Mouse (Mus musculus) kidney, adult 2 months (tissue): ENCODE results near the gene Gstt2. TPM values are rescaled to one million over a fixed set of nuclear protein-coding genes. Genes with fewer than 3 reads are reported as not detected.

Experiments used
- DNase-seq: peaks from one replicate; pipeline ENCODE4 v3.0.0; 2021
- H3K27ac ChIP-seq: fragments of 200-500 bp; 2 replicates; pipeline ENCODE4 v1.5.1; 2012; ENCODE audit warnings: low read depth, low read length, control low read depth, inconsistent platforms; ENCODE audit not compliant: insufficient read depth
- H3K27me3 ChIP-seq: fragments of 200-500 bp; replicated peaks from 2 replicates; pipeline ENCODE4 v1.6.1; 2012; ENCODE audit warnings: mild to moderate bottlenecking, moderate library complexity, low read length, inconsistent platforms; ENCODE audit not compliant: control insufficient read depth, insufficient read depth
- H3K36me3 ChIP-seq: fragments of 200-500 bp; 2 replicates; pipeline ENCODE4 v1.6.1; 2012; ENCODE audit warnings: mild to moderate bottlenecking, moderate library complexity, low read length, inconsistent platforms; ENCODE audit not compliant: control insufficient read depth, insufficient read depth
- H3K4me1 ChIP-seq: fragments of 200-500 bp; 2 replicates; pipeline ENCODE4 v1.6.1; 2011; ENCODE audit warnings: low read length; ENCODE audit not compliant: control insufficient read depth, insufficient read depth
- H3K4me3 ChIP-seq: fragments of 200-500 bp; 2 replicates; pipeline ENCODE4 v1.5.1; 2011; ENCODE audit warnings: mild to moderate bottlenecking, low read depth, low read length, control low read depth; ENCODE audit not compliant: insufficient read depth
- CTCF ChIP-seq: fragments of 200-500 bp; conservative IDR thresholded peaks from 2 replicates; pipeline ENCODE4 v1.5.1; 2011; ENCODE audit warnings: low read depth, mild to moderate bottlenecking, control low read depth, low read length, moderate library complexity, mixed read lengths; ENCODE audit not compliant: insufficient read depth, insufficient read length
- POLR2A ChIP-seq: fragments of 200-500 bp; IDR thresholded peaks from one replicate; pipeline ENCODE4 v1.6.1; 2011; ENCODE audit warnings: low read depth, low read length, control low read depth
- WGBS: fragments of 180-500 bp; shearing (Covaris S2); methylation state at CpG from one replicate; pipeline ENCODE4 v1.1.7; 2018; 5-methylcytosine and 5-hydroxymethylcytosine counted together
- polyA plus RNA-seq: library from polyadenylated mRNA; depleted of rRNA; stranded (reverse); fragments of >200 nt; gene quantifications from 2 replicates; pipeline ENCODE4 v1.2.3, GENCODE M21; 2012

The Gstt2 gene
- polyA plus RNA-seq, 1 experiment = 1,473 TPM

- Histone ChIP-seq H3K27ac (no peak overlapping the region; the same call in 1 of the 2 replicates), H3K27me3 (no peaks in the 10 kb centered on the region), H3K4me1 (peaks cover 14% of the 10 kb centered on the region), H3K4me3 (no peak overlapping the region), H3K36me3 (no peaks in the 10 kb centered on the region)
- TF ChIP-seq CTCF = no peak
- no peak for TF ChIP-seq POLR2A
- no peak for DNase-seq
- WGBS = 94% methylated on average over 10 of the region's 10 CpGs
Measured at GRCm38 (mm10) chr10:75880351-75880750, 43.1 kb upstream of the Gstt2 start.

- H3K27ac ChIP-seq = no peak overlapping the region
- TF ChIP-seq POLR2A (no peak), CTCF (no peak)
- no peak overlapping the region for H3K4me3 ChIP-seq
- no peaks in the 10 kb centered on the region for H3K36me3 ChIP-seq
- peaks cover 14% of the 10 kb centered on the region for H3K4me1 ChIP-seq
- DNase-seq = peak; percentile 87
- no peaks in the 10 kb centered on the region for H3K27me3 ChIP-seq
- 68% methylated on average over 3 of the region's 3 CpGs for WGBS
Measured at GRCm38 (mm10) chr10:75878836-75879235, 41.6 kb upstream of the Gstt2 start.

- TF ChIP-seq CTCF = no peak
- TF ChIP-seq POLR2A = no peak
- Histone ChIP-seq H3K4me1 (peaks cover 9% of the 10 kb centered on the region; the same call in 1 of the 2 replicates), H3K27ac (no peak overlapping the region), H3K27me3 (no peaks in the 10 kb centered on the region), H3K36me3 (no peaks in the 10 kb centered on the region), H3K4me3 (no peak overlapping the region)
- no peak for DNase-seq
- 45% methylated on average over 10 of the region's 10 CpGs for WGBS
Measured at GRCm38 (mm10) chr10:75873543-75874170, 36.4 kb upstream of the Gstt2 start.

DNA sequence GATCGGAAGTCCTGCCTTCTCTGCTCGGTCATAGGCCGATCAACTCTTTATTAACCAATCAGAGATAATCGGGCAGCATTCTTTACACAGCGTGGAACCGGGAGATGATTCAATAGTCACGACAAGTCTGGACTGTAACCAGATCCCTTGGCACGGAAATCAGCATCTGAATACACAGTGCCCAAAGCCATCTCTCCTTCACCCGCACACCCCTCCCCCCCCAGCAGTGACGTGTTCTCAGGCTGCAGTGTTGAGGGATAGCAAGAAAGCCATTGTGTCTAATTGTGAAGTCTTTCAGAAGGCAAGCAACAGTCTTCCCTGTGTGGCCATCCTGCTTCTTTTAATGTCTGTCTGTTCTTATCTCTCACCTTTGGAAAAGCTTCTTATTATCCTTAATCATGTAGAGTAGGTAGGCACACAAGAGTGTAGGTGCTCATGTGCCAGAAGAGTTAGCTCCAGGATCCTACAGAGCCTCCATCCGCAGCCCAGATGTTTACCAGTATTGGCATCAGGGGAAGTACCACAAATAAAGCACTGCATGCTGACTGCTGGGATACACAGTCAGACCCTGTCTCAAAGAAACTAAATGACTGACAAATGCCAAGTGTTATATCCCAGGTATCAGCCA is 35.8 kb upstream of the Gstt2 start:
- peak overlapping the region; percentile 46 for H3K4me3 ChIP-seq
- no peaks in the 10 kb centered on the region for H3K27me3 ChIP-seq
- 5% methylated on average over 11 of the region's 11 CpGs for WGBS

GRCm38 (mm10) chr10:75872025-75872914 is 35.0 kb upstream of the Gstt2 start:
- Histone ChIP-seq H3K36me3 (no peaks in the 10 kb centered on the region), H3K27ac (no peak overlapping the region), H3K4me1 (peaks cover 9% of the 10 kb centered on the region; the same call in 1 of the 2 replicates), H3K27me3 (no peaks in the 10 kb centered on the region), H3K4me3 (peak overlapping the region; percentile 46)
- no peak for TF ChIP-seq CTCF
- TF ChIP-seq POLR2A = no peak
- DNase-seq = no peak
- 48% methylated on average over 10 of the region's 10 CpGs for WGBS

More for the DNA sequence above, 35.8 kb upstream of the Gstt2 start:
- DNase-seq = peak; percentile 79
- Histone ChIP-seq H3K36me3 (no peaks in the 10 kb centered on the region), H3K4me1 (peaks cover 9% of the 10 kb centered on the region; the same call in 1 of the 2 replicates), H3K27ac (no peak overlapping the region)
- TF ChIP-seq POLR2A = no peak
- TF ChIP-seq CTCF = no peak

DNA sequence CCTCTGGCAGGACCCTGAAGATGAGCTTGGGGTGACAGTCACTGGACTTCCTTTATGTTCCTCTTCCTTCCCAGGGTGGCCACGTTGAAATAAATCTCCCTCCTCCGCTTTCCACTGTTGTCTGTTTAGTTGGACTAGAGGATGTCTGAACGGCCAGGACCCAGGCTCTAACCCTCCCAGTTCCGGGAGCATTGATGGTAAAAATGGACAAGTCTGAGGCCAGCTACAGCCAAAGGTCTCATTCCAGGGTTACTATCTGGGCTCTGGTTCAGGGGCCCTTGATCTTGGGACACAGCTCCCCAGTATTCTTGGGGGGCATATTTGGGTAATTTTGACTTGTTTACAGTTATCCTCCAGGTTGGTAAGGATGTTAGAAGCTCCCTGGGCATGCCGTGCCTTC is 24.4 kb upstream of the Gstt2 start:
- Histone ChIP-seq H3K36me3 (no peaks in the 10 kb centered on the region), H3K27me3 (no peaks in the 10 kb centered on the region), H3K4me3 (no peak overlapping the region), H3K4me1 (peaks cover 6% of the 10 kb centered on the region; the same call in 1 of the 2 replicates), H3K27ac (no peak overlapping the region)
- TF ChIP-seq CTCF = no peak
- no peak for TF ChIP-seq POLR2A
- DNase-seq = no peak
- WGBS = 76% methylated on average over 5 of the region's 5 CpGs
